Mouse (Mus musculus) frontal cortex, postnatal 14 days (tissue): ENCODE results near the gene Map4.

ENCODE experiments used
- DNase-seq, 2 experiments: peaks; one replicate each; pipeline ENCODE4 v3.0.0; 2022; ENCODE audit warnings: low spot score in 2 of 2

Map4 gene

DNA sequence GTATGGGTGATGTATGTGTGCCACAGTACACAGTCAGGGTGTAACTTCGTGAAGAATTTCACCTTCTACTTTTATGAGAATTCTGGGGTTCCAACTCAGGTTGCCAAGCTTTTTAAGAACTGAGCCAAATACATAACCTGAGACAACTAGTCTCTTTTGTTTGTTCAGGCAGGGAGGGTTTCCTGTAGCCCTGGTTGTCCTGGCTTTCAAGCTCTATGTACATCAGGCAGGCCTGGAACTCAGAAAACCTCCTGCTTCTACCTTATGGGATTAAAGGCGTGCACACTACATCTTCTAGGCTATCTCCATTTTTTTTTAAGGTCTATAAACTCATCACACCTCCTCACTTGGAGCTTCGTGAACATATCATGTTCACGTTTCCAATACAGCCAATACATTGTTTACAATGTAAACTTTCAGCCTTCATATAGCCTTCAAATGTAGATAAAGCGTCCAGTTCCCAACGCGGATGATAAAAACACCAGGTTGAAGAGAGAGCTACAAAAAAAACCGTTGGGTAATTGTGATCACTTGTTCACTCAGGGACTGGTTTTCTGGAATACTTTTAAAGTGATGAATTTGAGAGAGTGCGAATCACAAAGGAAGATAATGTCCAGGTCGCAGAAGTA, 199.8 kb downstream of the Map4 start:
- no peak for DNase-seq

DNA sequence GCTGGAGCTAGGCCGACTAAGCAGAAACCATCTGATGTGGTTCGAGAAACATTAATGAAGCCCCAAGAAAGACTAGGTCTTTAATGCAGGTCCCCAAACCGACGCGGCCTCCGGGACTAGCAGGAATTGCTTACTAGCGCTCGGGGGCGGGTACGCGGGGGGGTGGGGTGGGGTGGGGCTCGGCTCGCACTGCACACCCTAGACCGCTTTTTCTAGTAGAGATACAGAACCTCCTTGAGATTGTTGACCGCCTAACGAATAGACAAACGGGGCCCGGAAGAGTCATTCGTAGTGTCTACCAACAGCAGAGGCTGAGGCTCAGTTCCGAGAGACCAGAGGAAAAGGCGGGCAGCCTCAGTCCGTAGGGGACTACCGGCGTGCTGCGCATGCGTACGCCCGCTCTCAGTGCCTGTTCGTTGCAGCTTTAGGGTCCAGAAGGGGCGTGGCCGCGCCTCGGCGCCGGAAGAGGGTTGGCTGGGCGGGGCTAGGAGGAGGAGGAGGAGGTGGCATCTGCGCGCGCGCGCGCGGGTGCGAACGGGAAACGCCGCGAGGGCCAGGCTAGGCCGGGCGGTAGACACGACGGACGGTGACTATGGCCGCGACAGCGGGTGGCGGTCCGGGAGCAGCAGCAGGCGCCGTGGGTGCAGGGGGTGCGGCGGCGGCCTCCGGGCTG, 200.4 kb downstream of the Map4 start:
- peak; percentile 97 to 99 for DNase-seq

DNA sequence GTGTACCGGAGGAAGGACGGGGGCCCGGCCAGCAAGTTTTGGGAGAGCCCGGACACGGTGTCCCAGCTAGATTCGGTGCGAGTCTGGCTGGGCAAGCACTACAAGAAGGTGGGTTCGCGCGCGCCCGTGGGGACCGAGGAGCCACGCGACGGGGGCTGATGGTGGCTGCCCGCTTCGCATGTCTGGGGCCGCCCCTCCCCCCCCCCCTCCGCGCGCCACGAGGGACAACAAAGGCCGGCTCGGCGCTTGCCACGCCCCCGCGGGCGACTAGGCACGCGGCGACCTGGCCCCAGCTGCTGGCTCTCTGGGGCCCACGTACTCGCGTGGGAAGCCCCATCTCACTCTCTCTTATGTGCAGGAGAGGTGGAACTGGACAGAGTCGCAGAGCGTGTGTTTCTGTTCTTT, 200.9 kb downstream of the Map4 start:
- DNase-seq = no peak

DNA sequence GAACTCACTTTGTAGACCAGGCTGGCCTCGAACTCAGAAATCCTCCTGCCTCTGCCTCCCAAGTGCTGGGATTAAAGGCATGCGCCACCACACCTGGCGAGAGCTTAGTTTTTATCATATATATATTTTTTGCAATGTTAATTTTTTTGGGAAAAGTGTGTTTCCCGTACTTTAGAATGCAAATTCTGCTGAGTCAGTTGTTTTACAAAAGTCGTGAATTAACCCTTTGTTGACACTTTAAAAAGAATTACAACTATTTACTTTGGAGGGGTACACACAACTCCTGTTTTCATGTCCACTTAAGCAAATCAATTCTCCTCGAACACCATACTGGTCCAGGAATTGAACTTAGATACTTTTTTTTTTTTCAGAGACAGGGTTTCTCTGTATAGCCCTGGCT, 201.7 kb downstream of the Map4 start:
- no peak for DNase-seq
